ENCODE assay signal across 9 mouse cellular contexts in the genomic region with DNA sequence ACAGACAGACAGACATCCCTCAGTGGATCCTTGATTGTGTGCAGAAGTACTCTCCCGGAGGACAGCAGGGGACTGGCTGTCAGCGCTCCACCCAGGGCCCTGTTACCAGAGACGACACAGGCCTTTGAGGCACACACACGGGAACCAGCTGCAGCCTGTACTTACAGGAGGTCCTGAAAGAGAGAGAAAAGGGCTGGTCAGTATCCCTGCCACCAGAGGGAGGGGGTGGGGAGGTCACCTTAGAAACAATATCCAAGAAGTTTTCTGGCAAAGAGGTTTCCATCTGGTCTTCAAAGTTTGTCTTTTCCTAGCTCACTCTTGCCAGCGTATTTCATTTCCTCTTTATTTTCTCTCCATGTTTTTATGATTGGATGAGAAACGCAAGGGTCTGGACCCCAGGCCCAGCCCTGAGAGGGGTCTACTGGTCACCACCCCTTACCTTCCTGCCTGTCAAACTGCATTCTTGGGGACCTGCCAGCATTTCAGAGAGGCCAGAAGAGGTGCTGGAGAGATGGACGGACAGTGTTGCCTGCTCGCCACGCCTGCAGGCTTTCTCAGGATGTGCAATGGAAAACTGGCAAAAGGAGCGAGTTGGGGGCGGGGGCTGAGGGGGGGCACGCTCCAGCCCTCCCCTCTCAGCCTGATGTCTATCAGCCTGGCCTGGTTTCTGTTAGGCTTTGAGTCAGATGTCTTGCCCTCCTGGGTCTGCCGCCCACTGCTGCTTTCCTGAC. TPM values are rescaled to one million over a fixed set of nuclear protein-coding genes. Genes with fewer than 3 reads are reported as not detected.
DNase-seq lines count a peak whose midpoint lies in the region; ATAC-seq and TF ChIP-seq lines count a peak whose summit lies in the region.
"Had no signal": no experiment of that assay in that cellular context is flagged by ENCODE, and none has a peak within 500 bp of the region (broad histone marks: within the 10 kb centered on the region; RNA-seq: fewer than 3 reads in every experiment).

No protein-coding gene starts in this region.

- H3K4me1 ChIP-seq in lung, embryonic 14.5 days (ENCODE audit: insufficient read depth): peaks cover 23% of the 10 kb centered on the region; the same call in 1 of the 2 replicates
- H3K4me1 ChIP-seq in lung, adult 2 months (ENCODE audit: control insufficient read depth, insufficient read depth, low read length): no peaks in the 10 kb centered on the region
- H3K4me1 ChIP-seq in hindbrain, postnatal 0 days (ENCODE audit: insufficient read depth, low read length): peaks cover 8% of the 10 kb centered on the region

- no peak overlapping the region for H3K4me3 ChIP-seq in lung, embryonic 14.5 days (ENCODE audit: low read depth, low read length)
- no peak overlapping the region for H3K4me3 ChIP-seq in lung, adult 2 months (replicated peaks; ENCODE audit: extremely low read depth, low read depth, low read length)
- no peak overlapping the region for H3K4me3 ChIP-seq in hindbrain, postnatal 0 days (ENCODE audit: low read length)

- peak overlapping the region; percentile 29; the same call in 1 of the 2 replicates for H3K9ac ChIP-seq in lung, embryonic 14.5 days
- no peak overlapping the region for H3K9ac ChIP-seq in hindbrain, postnatal 0 days (replicated peaks; ENCODE audit: low read length)

- peak; percentile 81 for ATAC-seq in lung, embryonic 14.5 days (ENCODE audit: insufficient read depth)
- peak; percentile 68 for ATAC-seq in hindbrain, postnatal 0 days
- no peak for ATAC-seq in megakaryocyte, adult 5-6 weeks (ENCODE audit: poor library complexity, severe bottlenecking)
- ATAC-seq: activated CD4-positive, CD25-positive, alpha-beta regulatory T cell, adult 4 months had no signal

- peak overlapping the region; percentile 92 for H3K27ac ChIP-seq in lung, embryonic 14.5 days (ENCODE audit: low read depth)
- H3K27ac ChIP-seq in hindbrain, postnatal 0 days: no peak overlapping the region

- H3K9me3 ChIP-seq in lung, embryonic 14.5 days (ENCODE audit: low read depth, low read length): peaks cover 4% of the 10 kb centered on the region; the same call in 1 of the 2 replicates
- H3K9me3 ChIP-seq in hindbrain, postnatal 0 days (ENCODE audit: low read length): peaks cover 4% of the 10 kb centered on the region

- no peaks in the 10 kb centered on the region for H3K27me3 ChIP-seq in lung, embryonic 14.5 days (ENCODE audit: insufficient read depth, low read length)
- no peaks in the 10 kb centered on the region for H3K27me3 ChIP-seq in hindbrain, postnatal 0 days (ENCODE audit: insufficient read depth, low read length)

- WGBS in lung, embryonic 14.5 days: 16% methylated on average over 13 of the region's 13 CpGs
- WGBS in lung, adult 2 months: 27% methylated on average over 13 of the region's 13 CpGs
- WGBS in hindbrain, postnatal 0 days: 34% methylated on average over 13 of the region's 13 CpGs

- H3K4me2 ChIP-seq in lung, embryonic 14.5 days: peak overlapping the region; percentile 50
- no peak overlapping the region for H3K4me2 ChIP-seq in hindbrain, postnatal 0 days (ENCODE audit: low read depth, low read length)

- DNase-seq in cerebellum, postnatal 10 days: peak; percentile 59 to 62
- no peak for DNase-seq in cerebellum, adult 8-10 months
- peak; percentile 86 for DNase-seq in lung, embryonic 14.5 days
- DNase-seq in lung, adult 2 months: no peak
- peak; percentile 18 for DNase-seq in hindbrain, postnatal 0 days (ENCODE audit: low spot score)
- peak; percentile 61 to 84 for DNase-seq in lung, postnatal 4 days
- no peak for DNase-seq in thymus, postnatal 36 days

- peak; percentile 38 for TF ChIP-seq CTCF in lung, embryonic 14.5 days (IDR thresholded peaks at IDR 0.05; ENCODE audit: low read depth)
- no peak for TF ChIP-seq CTCF in lung, adult 2 months (IDR thresholded peaks at IDR 0.05; ENCODE audit: insufficient read depth, low read length)
- no peak for TF ChIP-seq CTCF in hindbrain, postnatal 0 days (IDR thresholded peaks at IDR 0.05; ENCODE audit: low read depth)

- H3K36me3 ChIP-seq in lung, embryonic 14.5 days (ENCODE audit: insufficient read depth): 0 out of 2 replicates have a peak, but pooled peaks cover 8% of the 10 kb centered on the region
- H3K36me3 ChIP-seq in hindbrain, postnatal 0 days (ENCODE audit: insufficient read depth, low read length): no peaks in the 10 kb centered on the region

- TF ChIP-seq POLR2A in lung, adult 2 months (IDR thresholded peaks at IDR 0.05; ENCODE audit: borderline replicate concordance, extremely low read depth, low read depth, low read length): no peak

RNA-seq across cellular contexts. Expression of gene Col13a1, which starts 58.8 kb away (rescaled TPM):
- polyA plus RNA-seq in lung, embryonic 14.5 days (2014; fragmentation: Nextera tagmentation; extraction: Ambion mirVana): 25.7 and 26.8 TPM in 2 replicates
- polyA plus RNA-seq in lung, adult 2 months (2012; rRNA removed): 24.7 and 25.3 TPM in 2 replicates
- total RNA-seq in hindbrain, postnatal 0 days (2014; rRNA removed): 2.5 and 4.2 TPM in 2 replicates
- 1.6 and 1.7 TPM in 2 replicates for polyA plus RNA-seq in hindbrain, postnatal 0 days (2015; fragmentation: Nextera tagmentation; extraction: Ambion mirVana)
- not detected in 2 replicates for total RNA-seq in megakaryocyte, adult 5-6 weeks (2015)
- total RNA-seq in megakaryocyte, adult 5-6 weeks (2017): not detected in 2 replicates
- polyA plus RNA-seq: activated CD4-positive, CD25-positive, alpha-beta regulatory T cell, adult 4 months had no signal

Comparison
In these comparisons a context has a peak if more than half of its experiments do, and no peak if none do; other contexts are left out.
1. DNase-seq: peak in cerebellum, postnatal 10 days (2 of 2), lung, embryonic 14.5 days (single experiment), hindbrain, postnatal 0 days (single experiment) and lung, postnatal 4 days (2 of 2); none in cerebellum, adult 8-10 months (single experiment), lung, adult 2 months (single experiment) and thymus, postnatal 36 days (0 of 2).